Comparison of ENCODE assay signal across 12 mouse cellular contexts in the genomic region with DNA sequence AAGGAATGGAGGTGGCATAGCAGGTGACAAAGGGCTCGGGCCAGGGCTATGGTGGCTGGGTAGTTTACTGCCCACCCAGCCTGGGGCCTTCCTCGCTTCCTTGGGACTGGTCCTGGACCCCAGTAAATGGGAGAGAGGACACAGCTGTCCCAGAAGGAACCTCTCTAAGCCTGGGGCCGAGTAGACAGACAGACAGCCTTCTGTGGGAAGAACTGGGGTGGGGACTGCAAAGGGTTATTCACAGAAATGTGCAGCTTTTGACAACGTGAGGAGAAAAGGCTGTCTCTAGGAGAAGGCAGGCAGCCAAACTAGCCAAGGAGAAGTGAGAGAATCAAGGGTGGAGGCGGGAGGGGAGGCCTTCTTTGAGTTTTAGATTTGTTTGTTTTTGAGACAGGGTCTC. TPM values are rescaled to one million over a fixed set of nuclear protein-coding genes. Genes with fewer than 3 reads are reported as not detected.
DNase-seq lines count a peak whose midpoint lies in the region; ATAC-seq and TF ChIP-seq lines count a peak whose summit lies in the region.
"Had no signal": no experiment of that assay in that cellular context is flagged by ENCODE, and none has a peak within 500 bp of the region (broad histone marks: within the 10 kb centered on the region; RNA-seq: fewer than 3 reads in every experiment).

No protein-coding gene starts in this region.

- TF ChIP-seq EP300 in stomach, postnatal 0 days (optimal IDR thresholded peaks at IDR 0.05), result no peak

- no peaks in the 10 kb centered on the region for H3K9me3 ChIP-seq in heart, embryonic 13.5 days
- H3K9me3 ChIP-seq in limb, embryonic 15.5 days, result no peaks in the 10 kb centered on the region
- no peaks in the 10 kb centered on the region for H3K9me3 ChIP-seq in stomach, postnatal 0 days (ENCODE audit: control insufficient read depth, low read length)

- WGBS in heart, embryonic 13.5 days, result 57% methylated on average over 5 of the region's 5 CpGs
- 45% methylated on average over 5 of the region's 5 CpGs for WGBS in limb, embryonic 15.5 days
- 43% methylated on average over 5 of the region's 5 CpGs for WGBS in stomach, postnatal 0 days

- H3K9ac ChIP-seq in heart, embryonic 13.5 days, result no peak overlapping the region; the same call in 1 of the 2 replicates
- H3K9ac ChIP-seq in limb, embryonic 15.5 days, result 0 out of 2 replicates have a peak overlapping the region, but pooled peaks have one; percentile 4
- H3K9ac ChIP-seq in stomach, postnatal 0 days (ENCODE audit: low read length), result peak overlapping the region; percentile 23; the same call in 1 of the 2 replicates
- H3K9ac ChIP-seq: liver, embryonic 14.5 days had no signal

- ATAC-seq in heart, embryonic 13.5 days (ENCODE audit: extremely low read depth, insufficient number of reproducible peaks, low FRiP score, low TSS enrichment), result no peak
- ATAC-seq in limb, embryonic 15.5 days (ENCODE audit: insufficient number of reproducible peaks, low FRiP score, low TSS enrichment, low read depth), result no peak
- ATAC-seq in stomach, postnatal 0 days (ENCODE audit: low FRiP score, low TSS enrichment), result peak; percentile 4; the same call in 1 of the 2 replicates
- ATAC-seq: CD4-positive, CD25-positive, alpha-beta regulatory T cell, adult 4 months had no signal

- no peak overlapping the region for H3K4me3 ChIP-seq in heart, embryonic 13.5 days
- no peak overlapping the region for H3K4me3 ChIP-seq in limb, embryonic 15.5 days
- no peak overlapping the region for H3K4me3 ChIP-seq in stomach, postnatal 0 days (ENCODE audit: low read depth, low read length)

- TF ChIP-seq CTCF in stomach, postnatal 0 days (IDR thresholded peaks at IDR 0.05; ENCODE audit: low read depth), result no peak

- peak overlapping the region; percentile 93 for H3K27ac ChIP-seq in heart, embryonic 13.5 days (replicated peaks)
- peak overlapping the region; percentile 95 for H3K27ac ChIP-seq in limb, embryonic 15.5 days
- H3K27ac ChIP-seq in stomach, postnatal 0 days (replicated peaks), result peak overlapping the region; percentile 91
- H3K27ac ChIP-seq: liver, embryonic 14.5 days had no signal

- H3K4me1 ChIP-seq in heart, embryonic 13.5 days, result peaks cover 52% of the 10 kb centered on the region
- peaks cover 70% of the 10 kb centered on the region for H3K4me1 ChIP-seq in limb, embryonic 15.5 days
- H3K4me1 ChIP-seq in stomach, postnatal 0 days (replicated peaks; ENCODE audit: control insufficient read depth, insufficient read depth), result peaks cover 5% of the 10 kb centered on the region

- DNase-seq in heart, postnatal 25 days (ENCODE audit: low spot score), result no peak
- DNase-seq in urinary bladder, postnatal 14 days (ENCODE audit: low spot score), result peak; percentile 34
- no peak for DNase-seq in urinary bladder, postnatal 25 days (ENCODE audit: low spot score)
- DNase-seq in stomach, postnatal 0 days (ENCODE audit: low spot score), result no peak
- no peak for DNase-seq in cerebellum, adult 9-10 months
- no peak for DNase-seq in gastrocnemius, adult 18-20 months (ENCODE audit: low spot score)
- DNase-seq: cerebellum, postnatal 25 days; gastrocnemius, postnatal 10 days had no signal

- H3K27me3 ChIP-seq in heart, embryonic 13.5 days (replicated peaks), result peaks cover 10% of the 10 kb centered on the region
- H3K27me3 ChIP-seq in limb, embryonic 15.5 days, result no peaks in the 10 kb centered on the region
- H3K27me3 ChIP-seq in stomach, postnatal 0 days (ENCODE audit: control insufficient read depth, insufficient read depth, low read length), result no peaks in the 10 kb centered on the region

- intact Hi-C loops in heart, postnatal 25 days (cut with DNase I), result no loop called here

- no peak overlapping the region for H3K4me2 ChIP-seq in heart, embryonic 13.5 days
- H3K4me2 ChIP-seq in limb, embryonic 15.5 days, result no peak overlapping the region
- no peak overlapping the region for H3K4me2 ChIP-seq in stomach, postnatal 0 days (replicated peaks; ENCODE audit: low read depth)

- H3K36me3 ChIP-seq in heart, embryonic 13.5 days, result peaks cover 12% of the 10 kb centered on the region
- peaks cover 12% of the 10 kb centered on the region for H3K36me3 ChIP-seq in limb, embryonic 15.5 days
- H3K36me3 ChIP-seq in stomach, postnatal 0 days (ENCODE audit: control insufficient read depth, insufficient read depth, low read length), result no peaks in the 10 kb centered on the region

RNA-seq across cellular contexts. Expression of a gene that starts 6.5 kb away (rescaled TPM):
- polyA plus RNA-seq in heart, embryonic 13.5 days (2015; fragmentation: Nextera tagmentation; extraction: Ambion mirVana), result 17.3 and 17.6 TPM in 2 replicates
- 1 to 10 TPM; 2.0 to 2.8 TPM for total RNA-seq in heart, postnatal 25 days (2021)
- polyA plus RNA-seq in limb, embryonic 15.5 days (2015; fragmentation: Nextera tagmentation; extraction: Ambion mirVana), result 52.6 and 61.2 TPM in 2 replicates
- polyA plus RNA-seq in stomach, postnatal 0 days (2015; fragmentation: Nextera tagmentation; extraction: Ambion mirVana), result 6.9 and 8.3 TPM in 2 replicates
- total RNA-seq in gastrocnemius, adult 18-20 months (2021), result 1 to 10 TPM in 1 of 2 experiments, under 1 TPM in 1; 0.73 to 1.0 TPM

RNA-seq across cellular contexts. Expression of a gene that starts 51.8 kb away (rescaled TPM):
- polyA plus RNA-seq in heart, embryonic 13.5 days (2015; fragmentation: Nextera tagmentation; extraction: Ambion mirVana), result 13.5 and 14.6 TPM in 2 replicates
- 10 to 100 TPM; 15.1 to 17.8 TPM for total RNA-seq in heart, postnatal 25 days (2021)
- 12.9 and 15.3 TPM in 2 replicates for polyA plus RNA-seq in limb, embryonic 15.5 days (2015; fragmentation: Nextera tagmentation; extraction: Ambion mirVana)
- polyA plus RNA-seq in stomach, postnatal 0 days (2015; fragmentation: Nextera tagmentation; extraction: Ambion mirVana), result 9.4 and 11.3 TPM in 2 replicates
- 10 to 100 TPM; 18.4 to 19.5 TPM for total RNA-seq in gastrocnemius, adult 18-20 months (2021)

RNA-seq across cellular contexts. Expression of a gene that starts 52.0 kb away (rescaled TPM):
- 58.0 and 65.0 TPM in 2 replicates for polyA plus RNA-seq in heart, embryonic 13.5 days (2015; fragmentation: Nextera tagmentation; extraction: Ambion mirVana)
- total RNA-seq in heart, postnatal 25 days (2021), result 10 to 100 TPM; 57.2 to 61.3 TPM
- 69.9 and 70.3 TPM in 2 replicates for polyA plus RNA-seq in limb, embryonic 15.5 days (2015; fragmentation: Nextera tagmentation; extraction: Ambion mirVana)
- polyA plus RNA-seq in stomach, postnatal 0 days (2015; fragmentation: Nextera tagmentation; extraction: Ambion mirVana), result 44.6 and 47.6 TPM in 2 replicates
- total RNA-seq in gastrocnemius, adult 18-20 months (2021), result 10 to 100 TPM; 37.5 to 45.6 TPM
